Mouse (Mus musculus) urinary bladder, postnatal 4 days (tissue): ENCODE results near the gene Lmln.
"Not testable (repeated sequence)": the region's sequence is repeated elsewhere in the genome, so short reads cannot be mapped to it uniquely, and the experiment has no call there.

Experiments
- DNase-seq, 2 experiments: peaks; one replicate each; pipeline ENCODE4 v3.0.0; 2021 to 2022; ENCODE audit warnings: low spot score in 2 of 2

Lmln gene

GRCm38 (mm10) chr16:33056786-33057185, 5.5 kb upstream of the Lmln start:
- no peak for DNase-seq

- DNase-seq: no peak
Measured at GRCm38 (mm10) chr16:33058033-33058432, 4.3 kb upstream of the Lmln start.

- DNase-seq: not testable (repeated sequence)
Measured at GRCm38 (mm10) chr16:33058656-33059055, 3.7 kb upstream of the Lmln start.

GRCm38 (mm10) chr16:33059471-33059870, 2.9 kb upstream of the Lmln start:
- no peak for DNase-seq

- DNase-seq: no peak
Measured at GRCm38 (mm10) chr16:33060926-33061325, 1.4 kb upstream of the Lmln start.

GRCm38 (mm10) chr16:33061400-33061799, 921 bp upstream of the Lmln start:
- no peak for DNase-seq

- DNase-seq: peak in 1 of 2 experiments; percentile 66
Measured at GRCm38 (mm10) chr16:33062682-33063131, 386 bp downstream of the Lmln start.

- no peak for DNase-seq
Measured at GRCm38 (mm10) chr16:33063267-33063666, 946 bp downstream of the Lmln start.

GRCm38 (mm10) chr16:33064636-33065035, 2.3 kb downstream of the Lmln start:
- no peak for DNase-seq

- no peak for DNase-seq
Measured at GRCm38 (mm10) chr16:33070928-33071327, 8.6 kb downstream of the Lmln start.

- DNase-seq: no peak
Measured at GRCm38 (mm10) chr16:33072871-33073557, 10.7 kb downstream of the Lmln start.

GRCm38 (mm10) chr16:33074967-33075366, 12.6 kb downstream of the Lmln start:
- no peak for DNase-seq

GRCm38 (mm10) chr16:33076078-33076477, 13.8 kb downstream of the Lmln start:
- no peak for DNase-seq

- DNase-seq: no peak
Measured at GRCm38 (mm10) chr16:33077069-33077627, 14.8 kb downstream of the Lmln start.

- no peak for DNase-seq
Measured at GRCm38 (mm10) chr16:33080063-33080462, 17.7 kb downstream of the Lmln start.

GRCm38 (mm10) chr16:33082951-33083350, 20.6 kb downstream of the Lmln start:
- DNase-seq: no peak

- no peak for DNase-seq
Measured at GRCm38 (mm10) chr16:33083996-33084395, 21.7 kb downstream of the Lmln start.

GRCm38 (mm10) chr16:33085666-33086065, 23.3 kb downstream of the Lmln start:
- DNase-seq: peak in 1 of 2 experiments; percentile 22

- no peak for DNase-seq
Measured at GRCm38 (mm10) chr16:33113726-33114125, 51.4 kb downstream of the Lmln start.

- no peak for DNase-seq
Measured at GRCm38 (mm10) chr16:33123373-33123772, 61.1 kb downstream of the Lmln start.

GRCm38 (mm10) chr16:33123938-33124820, 61.9 kb downstream of the Lmln start:
- DNase-seq: no peak

- DNase-seq: no peak
Measured at GRCm38 (mm10) chr16:33127052-33127451, 64.7 kb downstream of the Lmln start.

- no peak for DNase-seq
Measured at GRCm38 (mm10) chr16:33130731-33131130, 68.4 kb downstream of the Lmln start.
